Mouse (Mus musculus): ENCODE data around the gene Gm49353. TPM values are rescaled to one million over a fixed set of nuclear protein-coding genes. Genes with fewer than 3 reads are reported as not detected.

Gene Gm49353
- total and polyA plus RNA-seq, 3 experiments: not detected

- TF ChIP-seq MEF2A (IDR thresholded peaks at IDR 0.05; ENCODE audit: borderline replicate concordance, low read depth, low read length): no peak
- TF ChIP-seq HCFC1 (IDR thresholded peaks at IDR 0.05; ENCODE audit: low read depth, low read length): no peak
- TF ChIP-seq RCOR1 (conservative IDR thresholded peaks at IDR 0.05; ENCODE audit: low read depth, low read length): no peak
- no peak for TF ChIP-seq NRF1 (IDR thresholded peaks at IDR 0.05; ENCODE audit: low read depth, low read length)
- no peak for TF ChIP-seq GABPA (IDR thresholded peaks at IDR 0.05; ENCODE audit: insufficient replicate concordance, low read depth, low read length)
- TF ChIP-seq USF2 (conservative IDR thresholded peaks at IDR 0.05; ENCODE audit: low read depth, low read length): no peak
- no peak for TF ChIP-seq PAX5 (IDR thresholded peaks at IDR 0.05; ENCODE audit: low read length)
- TF ChIP-seq MAZ (IDR thresholded peaks at IDR 0.05; ENCODE audit: low read depth, low read length): no peak
- TF ChIP-seq ZMIZ1 (IDR thresholded peaks at IDR 0.05; ENCODE audit: low read depth, low read length): no peak
- TF ChIP-seq E2F4 (IDR thresholded peaks at IDR 0.05; ENCODE audit: insufficient replicate concordance, low read depth, low read length): no peak
- Histone ChIP-seq H3K4me2 (ENCODE audit: insufficient read depth, low read depth, poor library complexity, severe bottlenecking) (no peak overlapping the region), H3K4me3 (replicated peaks in 1 of 3; ENCODE audit: low read depth in 2 of 3, low read length in 2 of 3, poor library complexity in 1 of 3) (no peak overlapping the region), H3K4me1 (ENCODE audit: control insufficient read depth in 1 of 2, insufficient read depth in 2 of 2) (peaks cover 0 to 7% of the 10 kb centered on the region in 2 experiments; a peak in 1 of 4 replicates), H3K9ac (ENCODE audit: insufficient read depth, low read depth) (no peak overlapping the region), H3K9me3 (replicated peaks; ENCODE audit: low read length) (no peaks in the 10 kb centered on the region), H3K36me3 (replicated peaks in 1 of 2; ENCODE audit: control insufficient read depth in 1 of 2, insufficient read depth in 1 of 2, low read length in 1 of 2) (no peaks in the 10 kb centered on the region), H3K27me3 (replicated peaks) (no peaks in the 10 kb centered on the region), H3K27ac (ENCODE audit: insufficient read depth, low read depth) (no peak overlapping the region), H3K79me2 (replicated peaks; ENCODE audit: control insufficient read depth, extremely low read depth, insufficient read depth, poor library complexity, severe bottlenecking) (no peaks in the 10 kb centered on the region)
- no peak for DNase-seq (ENCODE audit: extremely low read depth)
- in situ Hi-C loops (cut with MboI; ENCODE audit: low pct_ligation_motif_present, low pct_unique_long_range_greater_than_20kb, low sequenced_read_pairs) (no loop called here), dilution Hi-C loops (cut with MboI; ENCODE audit: extremely low pct_ligation_motif_present, extremely low pct_unique_long_range_greater_than_20kb, low sequenced_read_pairs) (no loop called here)
Observed at GRCm38 (mm10) chr10:29208735-29209134, 10.0 kb downstream of the Gm49353 start.

- dilution Hi-C loops (cut with MboI; ENCODE audit: extremely low pct_ligation_motif_present, extremely low pct_unique_long_range_greater_than_20kb, low sequenced_read_pairs) (no loop called here), in situ Hi-C loops (cut with MboI; ENCODE audit: low pct_ligation_motif_present, low pct_unique_long_range_greater_than_20kb, low sequenced_read_pairs) (no loop called here)
- H3K27ac ChIP-seq (ENCODE audit: insufficient read depth, low read depth): no peak within 1 kb of the TSS
- no peaks in the 10 kb centered on the region for H3K79me2 ChIP-seq (replicated peaks; ENCODE audit: control insufficient read depth, extremely low read depth, insufficient read depth, poor library complexity, severe bottlenecking)
- TF ChIP-seq ZKSCAN1 (IDR thresholded peaks at IDR 0.05; ENCODE audit: borderline replicate concordance, low read depth, low read length) (no peak), CTCF (conservative IDR thresholded peaks at IDR 0.05 in 1 of 2, IDR thresholded peaks at IDR 0.05 in 1 of 2; ENCODE audit: low read depth in 2 of 2, low read length in 2 of 2) (no peak), TBP (conservative IDR thresholded peaks at IDR 0.05; ENCODE audit: low read depth, low read length) (no peak), MYC (IDR thresholded peaks at IDR 0.05; ENCODE audit: low read depth, low read length) (no peak), MEF2A (IDR thresholded peaks at IDR 0.05; ENCODE audit: borderline replicate concordance, low read depth, low read length) (no peak), ETS1 (conservative IDR thresholded peaks at IDR 0.05; ENCODE audit: low read depth, low read length) (no peak), ELF1 (IDR thresholded peaks at IDR 0.05; ENCODE audit: low read depth, low read length) (no peak), ZNF384 (IDR thresholded peaks at IDR 0.05; ENCODE audit: low read depth, low read length) (no peak), USF2 (conservative IDR thresholded peaks at IDR 0.05; ENCODE audit: low read depth, low read length) (no peak), POLR2A (IDR thresholded peaks at IDR 0.05; ENCODE audit: low read depth, low read length) (no peak), RCOR1 (conservative IDR thresholded peaks at IDR 0.05; ENCODE audit: low read depth, low read length) (no peak), TCF12 (IDR thresholded peaks at IDR 0.05; ENCODE audit: low read depth, low read length) (no peak), EP300 (IDR thresholded peaks at IDR 0.05; ENCODE audit: low read length) (no peak), IRF4 (IDR thresholded peaks at IDR 0.05; ENCODE audit: low read depth, low read length) (no peak)
- peaks cover 0 to 4% of the 10 kb centered on the region in 2 experiments; a peak in 1 of 4 replicates for H3K4me1 ChIP-seq (ENCODE audit: control insufficient read depth in 1 of 2, insufficient read depth in 2 of 2)
- no peak within 1 kb of the TSS for H3K9ac ChIP-seq (ENCODE audit: insufficient read depth, low read depth)
- no peak within 1 kb of the TSS for H3K4me3 ChIP-seq (replicated peaks in 1 of 3; ENCODE audit: low read depth in 2 of 3, low read length in 2 of 3, poor library complexity in 1 of 3)
- H3K4me2 ChIP-seq (ENCODE audit: insufficient read depth, low read depth, poor library complexity, severe bottlenecking): no peak within 1 kb of the TSS
- H3K9me3 ChIP-seq (replicated peaks; ENCODE audit: low read length): no peaks in the 10 kb centered on the region
- no peak for DNase-seq (ENCODE audit: extremely low read depth)
- H3K27me3 ChIP-seq (replicated peaks): no peaks in the 10 kb centered on the region
- H3K36me3 ChIP-seq (replicated peaks in 1 of 2; ENCODE audit: control insufficient read depth in 1 of 2, insufficient read depth in 1 of 2, low read length in 1 of 2): no peaks in the 10 kb centered on the region
Observed at GRCm38 (mm10) chr10:29211453-29211852, 12.7 kb downstream of the Gm49353 start, which contains the start of gene 9330159F19Rik. Gene 9330159F19Rik, plus strand, starts transcription at chr10:29211606.

All from CH12.LX (cell line).